Mouse (Mus musculus) brain, embryonic 14.5 days (tissue): ENCODE data around the gene Slc35d3.

ENCODE experiments used
- CTCF ChIP-seq: fragments of 200-500 bp; IDR thresholded peaks from 2 replicates; pipeline ENCODE4 v1.5.1; 2012; ENCODE audit warnings: inconsistent platforms, mild to moderate bottlenecking, moderate library complexity, borderline replicate concordance; ENCODE audit not compliant: insufficient read depth, insufficient read length; ENCODE audit errors: extremely low read depth
- POLR2A ChIP-seq: fragments of 200-500 bp; IDR thresholded peaks from 2 replicates; pipeline ENCODE4 v1.6.1; 2012; ENCODE audit warnings: mild to moderate bottlenecking, inconsistent platforms, borderline replicate concordance; ENCODE audit not compliant: poor library complexity, insufficient read depth, insufficient read length, severe bottlenecking; ENCODE audit errors: extremely low read depth

GRCm38 (mm10) chr10:19893976-19894375, 42.7 kb upstream of the Slc35d3 start:
- TF ChIP-seq CTCF = peak; percentile 76; the same call in 1 of the 2 replicates
- no peak for TF ChIP-seq POLR2A
